Mouse (Mus musculus): ENCODE results near the gene Ces2e.

DNA sequence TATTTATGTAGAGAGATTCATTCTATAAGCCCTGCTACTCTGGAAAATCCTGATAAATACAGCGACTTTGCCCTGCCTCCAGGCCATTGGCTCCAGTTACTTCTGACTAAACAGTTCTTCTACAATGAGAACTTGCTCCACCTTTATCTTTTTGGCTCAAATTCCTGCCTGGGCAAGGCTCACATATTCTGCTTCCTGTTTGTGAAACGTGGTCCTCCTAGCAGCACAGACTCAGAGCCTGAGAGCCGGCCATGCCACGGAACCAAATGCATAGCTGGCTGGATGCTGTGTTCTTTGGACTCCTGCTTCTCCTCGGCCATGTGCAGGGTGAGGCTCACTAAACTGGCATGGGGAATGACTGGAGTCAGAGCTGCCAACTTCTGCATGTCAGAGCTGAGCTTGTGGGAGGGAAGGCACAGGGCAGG is 35.5 kb downstream of the Ces2e start, which contains the start of gene Ces2g:
- TF ChIP-seq CTCF (IDR thresholded peaks at IDR 0.05; ENCODE audit: insufficient read depth, low read length) (no peak), POLR2A (IDR thresholded peaks at IDR 0.05; ENCODE audit: borderline replicate concordance, extremely low read depth, low read depth, low read length) (no peak)

Data from lung, adult 2 months (tissue).